Mouse (Mus musculus): ENCODE measurements at regions not wholly inside any gene's neighbourhood (a gene's known extent, or its start where the extent isn't known, plus 50 kb on each side); places are given as distances from the start of the nearest gene placed in this dataset.

GRCm38 (mm10) chr13:48717036-48717435 is 54.2 kb downstream of the Barx1 start:
- no peak for DNase-seq

- no peak for DNase-seq
These were observed 54.7 kb downstream of the Barx1 start for GRCm38 (mm10) chr13:48717451-48717850.

- no peak for DNase-seq
These were observed 60.9 kb downstream of the Barx1 start for GRCm38 (mm10) chr13:48723676-48724075.

GRCm38 (mm10) chr13:48726430-48726829 is 63.6 kb downstream of the Barx1 start:
- DNase-seq = no peak

GRCm38 (mm10) chr13:48731046-48731996 is 68.5 kb downstream of the Barx1 start:
- no peak for DNase-seq

GRCm38 (mm10) chr13:48732168-48732841 is 69.5 kb downstream of the Barx1 start:
- DNase-seq = peak; percentile 24

- DNase-seq = no peak
These were observed 72.2 kb downstream of the Barx1 start for GRCm38 (mm10) chr13:48734985-48735384.

- no peak for DNase-seq
These were observed 82.8 kb downstream of the Barx1 start for GRCm38 (mm10) chr13:48745566-48745965.

- DNase-seq = no peak
These were observed 83.5 kb downstream of the Barx1 start for GRCm38 (mm10) chr13:48746301-48746700.

Measured in cerebellum, adult 11 months (tissue).